Mouse (Mus musculus) subcutaneous adipose tissue, adult 2 months (tissue): ENCODE results near the gene Trim28. TPM values are rescaled to one million over a fixed set of nuclear protein-coding genes. Genes with fewer than 3 reads are reported as not detected.

ENCODE experiments used
- polyA plus RNA-seq: library from polyadenylated mRNA; depleted of rRNA; stranded (reverse); fragments of >200 nt; gene quantifications from 2 replicates; pipeline ENCODE4 v1.2.3, GENCODE M21; 2012; ENCODE audit warnings: low replicate concordance; rRNA removed

Trim28 gene
- polyA plus RNA-seq, result 168 and 437 TPM in 2 replicates

GRCm38 (mm10) chr7:12998851-12999250, at the start of gene Trim28:
Gene Trim28 (plus strand): TSS chr7:12999114.

GRCm38 (mm10) chr7:12965678-12966091, 33.2 kb upstream of the Trim28 start, which contains the start of gene Zfp324:
Gene Zfp324 (plus strand): TSS chr7:12965838.

GRCm38 (mm10) chr7:12977682-12978389, 21.1 kb upstream of the Trim28 start, which contains the start of gene Zfp446:
Gene Zfp446 (plus strand): TSS chr7:12977848.

GRCm38 (mm10) chr7:12998053-12998452, 861 bp upstream of the Trim28 start, which contains the start of gene Slc27a5:
Gene Slc27a5 (minus strand): TSS chr7:12998192.

GRCm38 (mm10) chr7:13010005-13010908, 11.3 kb downstream of the Trim28 start, which contains the start of gene Zbtb45:
Gene Zbtb45 (minus strand): TSS chr7:13010034.

GRCm38 (mm10) chr7:13034148-13034977, 35.4 kb downstream of the Trim28 start, which contains the start of gene Chmp2a:
Gene Chmp2a (minus strand): TSS chr7:13034807.

GRCm38 (mm10) chr7:13037901-13038555, 39.1 kb downstream of the Trim28 start, which contains the start of gene Ube2m:
Gene Ube2m (minus strand): TSS chr7:13038275.

GRCm38 (mm10) chr7:13054287-13055010, 55.5 kb downstream of the Trim28 start, which contains the start of gene Mzf1:
Gene Mzf1 (minus strand): TSS chr7:13054764.

Other genes starting within 250 kb of the Trim28 start
- 1.1 and 5.5 TPM in 2 replicates for gene Zscan18, start 195.5 kb upstream of the Trim28 start, polyA plus RNA-seq
- gene Zfp329, start 180.3 kb upstream of the Trim28 start, polyA plus RNA-seq, result 2.1 and 3.4 TPM in 2 replicates
- 12.8 and 17.1 TPM in 2 replicates for gene Zfp110, start 164.4 kb upstream of the Trim28 start, polyA plus RNA-seq
- gene Zfp128, start 117.9 kb upstream of the Trim28 start, polyA plus RNA-seq, result 1.4 and 2.6 TPM in 2 replicates
- gene Zscan22, start 101.3 kb upstream of the Trim28 start, polyA plus RNA-seq, result 6.9 and 16.2 TPM in 2 replicates
- gene Rps5, start 76.8 kb upstream of the Trim28 start, polyA plus RNA-seq, result 1,231 and 3,702 TPM in 2 replicates
- gene Rnf225, start 71.7 kb upstream of the Trim28 start, polyA plus RNA-seq, result 0.26 and 0.54 TPM in 2 replicates
- gene Zfp324, start 33.3 kb upstream of the Trim28 start, polyA plus RNA-seq, result 5.6 and 11.9 TPM in 2 replicates
- 5.9 and 11.7 TPM in 2 replicates for gene Zfp446, start 21.3 kb upstream of the Trim28 start, polyA plus RNA-seq
- gene Slc27a5, start 922 bp upstream of the Trim28 start, polyA plus RNA-seq, result 0.32 and 0.63 TPM in 2 replicates
- 12.3 and 22.9 TPM in 2 replicates for gene Zbtb45, start 10.9 kb downstream of the Trim28 start, polyA plus RNA-seq
- gene Chmp2a, start 35.7 kb downstream of the Trim28 start, polyA plus RNA-seq, result 100 and 104 TPM in 2 replicates
- gene Ube2m, start 39.2 kb downstream of the Trim28 start, polyA plus RNA-seq, result 232 and 241 TPM in 2 replicates
- gene Mzf1, start 55.6 kb downstream of the Trim28 start, polyA plus RNA-seq, result 0.92 and 2.7 TPM in 2 replicates
- not detected in 2 replicates for gene Vmn1r85, start 96.1 kb downstream of the Trim28 start, polyA plus RNA-seq
- gene Vmn1r86, start 120.8 kb downstream of the Trim28 start, polyA plus RNA-seq, result not detected in 2 replicates
- gene Vmn1r87, start 141.0 kb downstream of the Trim28 start, polyA plus RNA-seq, result not detected in 2 replicates
- gene Vmn1r88, start 160.5 kb downstream of the Trim28 start, polyA plus RNA-seq, result not detected in 2 replicates
- gene Vmn1r89, start 213.9 kb downstream of the Trim28 start, polyA plus RNA-seq, result not detected in 2 replicates